Mouse (Mus musculus): ENCODE data around the gene Hist1h1e.

Gene Hist1h1e

DNA sequence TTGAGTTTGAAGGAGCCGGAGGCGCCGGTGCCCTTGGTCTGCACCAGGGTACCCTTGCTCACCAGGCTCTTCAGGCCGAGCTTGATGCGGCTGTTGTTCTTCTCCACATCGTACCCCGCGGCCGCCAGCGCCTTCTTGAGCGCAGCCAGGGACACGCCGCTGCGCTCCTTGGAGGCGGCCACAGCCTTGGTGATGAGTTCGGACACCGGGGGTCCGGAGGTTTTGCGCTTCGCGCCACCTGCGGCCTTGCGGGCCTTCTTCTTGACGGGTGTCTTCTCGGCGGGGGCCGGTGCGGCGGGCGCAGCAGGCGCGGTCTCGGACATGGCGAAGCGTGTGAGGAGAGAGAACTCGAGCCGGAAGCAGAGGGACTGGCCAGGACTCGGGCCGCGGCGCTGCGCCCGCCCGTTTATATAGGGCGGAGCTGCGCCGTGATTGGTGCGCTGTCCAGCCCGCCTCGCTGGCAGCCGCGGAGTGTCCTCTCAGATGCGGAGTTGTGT is at the start of gene Hist1h1e:
Hist1h1e (minus strand) TSS at position 384 of the 497 bp plus-strand sequence.
- DNase-seq (ENCODE audit: low read depth, low spot score), result peak; percentile 92

DNA sequence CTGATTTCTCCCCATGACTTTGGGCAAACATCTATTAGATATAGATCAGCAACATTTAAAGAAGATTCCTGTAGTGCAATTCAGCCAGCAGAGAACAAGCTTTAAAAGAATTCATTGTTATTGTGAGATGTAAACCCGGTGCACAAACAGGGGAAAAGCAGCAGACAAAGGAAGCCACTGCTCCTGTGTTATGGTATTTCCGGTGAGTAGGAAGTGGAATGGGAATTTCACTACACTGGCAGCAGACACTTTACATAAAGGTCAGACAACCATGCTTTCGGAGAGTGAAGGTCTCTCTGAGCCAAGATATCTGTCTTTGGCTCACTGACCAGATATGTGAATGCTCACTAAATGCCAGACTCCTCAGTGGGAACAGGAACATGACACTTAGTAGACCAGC is 40.2 kb upstream of the Hist1h1e start:
- DNase-seq (ENCODE audit: low read depth, low spot score), result no peak

DNA sequence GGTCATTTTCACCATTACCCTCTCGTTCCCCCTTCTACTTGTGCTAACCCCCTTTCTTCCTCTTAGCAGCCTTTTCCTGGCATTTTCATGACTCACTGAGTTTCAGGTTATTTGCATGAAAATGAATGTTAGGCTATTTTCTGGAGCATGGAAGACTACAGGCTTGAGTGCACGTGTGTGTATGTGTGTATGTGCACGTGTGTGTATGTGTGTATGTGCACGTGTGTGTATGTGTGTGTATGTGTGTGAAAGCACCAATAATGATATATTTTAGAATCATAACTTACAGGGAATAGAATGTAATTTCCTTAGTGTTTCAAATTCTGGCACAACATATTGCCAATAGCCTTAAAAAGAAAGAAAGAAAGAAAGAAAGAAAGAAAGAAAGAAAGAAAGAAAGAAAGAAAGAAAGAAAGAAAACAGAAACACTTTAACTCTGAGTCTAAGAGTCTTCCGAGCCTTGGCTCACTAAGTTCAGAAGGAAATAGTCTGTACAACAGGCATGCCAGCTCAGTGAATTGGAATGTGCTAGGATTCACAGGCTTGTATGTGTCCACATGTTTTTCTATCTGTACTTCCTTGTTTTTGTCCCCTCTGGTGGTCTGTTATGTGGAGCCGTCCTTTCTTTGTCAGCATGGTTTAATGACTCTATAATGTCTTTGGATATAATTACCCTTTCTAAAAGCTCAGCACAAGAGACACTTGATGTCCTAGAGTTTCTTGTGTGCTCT is 37.4 kb upstream of the Hist1h1e start:
- no peak for DNase-seq (ENCODE audit: low read depth, low spot score)

DNA sequence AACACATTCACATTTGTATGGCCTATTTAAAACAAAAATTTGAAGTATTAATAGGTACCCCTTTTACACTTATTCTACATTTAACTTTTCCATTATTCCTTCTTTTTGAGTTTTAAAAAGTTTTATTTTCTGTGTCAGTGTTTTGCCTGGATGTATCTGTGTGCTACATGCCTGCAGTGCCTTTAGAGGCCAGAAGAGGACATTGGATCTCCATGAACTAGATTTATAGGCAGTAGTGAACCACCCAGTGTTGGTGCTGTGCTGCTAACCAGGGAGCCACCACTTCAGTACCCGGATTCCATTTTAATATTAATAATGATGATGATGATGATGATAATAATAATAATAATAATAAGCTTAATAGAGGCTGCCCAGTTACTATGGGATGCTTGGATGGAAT is 8.3 kb upstream of the Hist1h1e start:
- no peak for DNase-seq (ENCODE audit: low read depth, low spot score)

DNA sequence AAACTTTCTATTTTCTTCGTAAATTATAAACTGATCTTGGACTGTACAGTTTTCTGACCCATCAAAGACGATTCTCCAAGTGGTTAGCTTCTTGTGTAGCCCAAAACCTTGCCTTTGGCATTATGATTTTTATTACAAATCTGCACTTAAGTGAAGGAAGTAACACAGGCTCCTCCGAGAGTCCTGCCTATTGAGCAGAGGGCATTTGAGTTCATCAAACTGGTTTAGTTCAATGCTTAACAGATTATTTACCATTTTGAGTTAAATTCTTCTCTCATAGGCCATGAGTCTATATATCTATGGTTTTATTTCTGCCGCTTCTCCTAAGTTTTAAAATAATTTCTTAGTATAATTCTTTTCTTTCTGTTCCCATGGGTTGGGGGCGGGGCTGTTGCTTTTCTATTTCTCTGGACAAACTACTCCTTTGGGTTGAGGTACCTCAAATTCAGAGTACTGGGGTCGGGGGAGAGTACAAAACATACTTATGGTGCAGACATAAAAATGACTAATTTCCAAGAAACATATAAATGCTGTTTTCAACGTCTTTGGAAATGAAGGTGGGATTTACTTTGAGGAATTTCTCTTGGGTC is 598 bp upstream of the Hist1h1e start:
- DNase-seq (ENCODE audit: low read depth, low spot score), result no peak

DNA sequence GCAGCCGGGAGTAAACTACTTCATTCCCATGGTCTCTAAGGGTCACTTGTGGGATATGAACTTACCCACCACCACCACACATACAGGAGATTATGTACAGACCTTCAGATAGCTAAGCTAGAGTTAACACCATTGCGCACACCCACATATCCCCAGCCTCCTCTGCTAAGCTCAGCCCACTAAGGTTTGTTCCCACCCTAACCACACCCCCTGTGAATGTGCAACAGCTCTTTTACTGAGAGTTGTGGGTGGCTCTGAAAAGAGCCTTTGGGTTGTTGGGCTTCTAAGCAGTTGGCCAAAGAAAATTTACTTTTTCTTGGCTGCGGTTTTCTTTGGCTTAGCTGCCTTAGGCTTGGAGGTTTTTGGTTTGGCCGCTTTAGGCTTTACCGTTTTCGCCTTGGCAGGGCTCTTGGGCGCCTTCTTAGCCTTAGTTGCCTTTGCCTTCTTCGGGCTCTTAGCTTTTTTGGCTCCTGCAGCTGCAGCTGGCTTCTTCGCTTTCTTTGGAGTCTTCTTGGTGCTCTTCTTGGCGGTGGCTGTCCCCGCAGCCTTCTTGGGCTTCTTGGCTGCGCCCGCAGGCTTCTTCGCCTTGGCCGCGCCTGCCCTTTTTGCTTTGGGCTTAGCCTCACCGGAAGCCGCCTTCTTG is 705 bp downstream of the Hist1h1e start:
- peak; percentile 79 for DNase-seq (ENCODE audit: low read depth, low spot score)

DNA sequence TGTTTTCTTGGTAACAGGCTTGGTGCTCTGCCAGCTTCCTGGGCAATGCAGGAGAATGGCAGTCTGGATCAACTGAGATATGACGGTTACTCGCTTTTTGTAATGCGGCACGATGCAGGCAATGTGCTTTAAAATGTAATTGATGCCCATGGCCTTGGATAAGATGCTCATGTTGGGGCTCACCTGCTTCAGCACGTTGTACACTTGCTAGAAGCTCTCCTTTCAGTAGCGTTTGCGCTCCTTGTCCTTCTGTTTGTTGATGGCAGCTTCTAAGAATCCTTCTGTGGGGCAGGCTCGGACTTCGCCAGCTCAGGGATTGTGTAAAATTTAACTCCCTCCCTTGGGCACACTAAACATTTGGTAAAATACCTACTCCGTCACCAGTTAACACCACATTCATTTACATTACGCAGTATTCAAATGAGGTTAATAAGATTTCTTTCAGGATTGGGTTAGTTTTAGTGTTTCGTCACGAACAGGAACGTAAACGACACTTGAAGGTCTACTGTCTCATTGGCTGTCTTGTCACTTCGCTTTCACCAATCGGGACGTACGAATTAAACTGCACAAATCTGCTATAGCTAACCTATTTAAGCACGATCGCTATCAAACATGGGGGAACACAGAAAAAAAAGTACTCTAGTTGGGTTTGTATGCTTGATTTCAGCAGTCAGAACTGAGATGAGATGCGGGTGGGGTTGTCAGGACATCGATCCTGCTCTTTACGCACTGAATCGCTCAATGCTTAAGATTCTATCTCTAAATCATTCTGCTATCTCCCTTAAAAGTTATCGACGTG is 1.4 kb downstream of the Hist1h1e start, which contains the start of gene Hist1h2be:
Hist1h2be (minus strand) TSS at position 392 of the 799 bp plus-strand sequence.
- peak; percentile 90 for DNase-seq (ENCODE audit: low read depth, low spot score)

DNA sequence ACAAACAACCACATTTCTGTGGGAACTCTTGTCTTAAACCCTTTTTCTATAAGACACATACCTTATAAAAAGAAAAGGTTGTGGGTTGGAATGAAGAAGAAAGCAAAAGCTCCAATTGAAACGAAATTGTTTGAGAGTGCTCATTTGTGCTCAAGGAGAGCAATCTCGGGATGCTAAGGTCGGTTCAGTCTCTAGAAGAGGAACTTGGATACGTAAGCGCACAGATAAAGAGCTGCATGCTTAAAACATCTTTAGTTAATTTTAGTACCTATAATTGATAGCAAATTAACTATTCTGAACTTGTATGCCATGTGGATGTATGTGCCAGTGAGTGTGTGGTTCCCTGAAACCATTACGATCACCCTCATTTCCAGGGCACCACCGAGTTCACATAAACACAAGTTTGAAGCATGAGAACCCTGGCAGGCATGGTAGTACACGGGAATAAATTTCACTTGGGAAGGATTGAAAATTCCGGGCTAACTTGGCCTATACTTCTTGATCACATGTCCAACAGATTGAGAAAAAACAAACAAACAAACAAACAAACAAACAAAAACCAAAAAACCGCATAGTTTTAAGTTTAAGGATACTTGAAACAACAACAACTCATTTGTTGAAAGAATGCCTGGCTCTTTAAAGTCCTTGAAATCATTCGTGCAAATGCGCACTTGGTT is 2.2 kb downstream of the Hist1h1e start:
- no peak for DNase-seq (ENCODE audit: low read depth, low spot score)

DNA sequence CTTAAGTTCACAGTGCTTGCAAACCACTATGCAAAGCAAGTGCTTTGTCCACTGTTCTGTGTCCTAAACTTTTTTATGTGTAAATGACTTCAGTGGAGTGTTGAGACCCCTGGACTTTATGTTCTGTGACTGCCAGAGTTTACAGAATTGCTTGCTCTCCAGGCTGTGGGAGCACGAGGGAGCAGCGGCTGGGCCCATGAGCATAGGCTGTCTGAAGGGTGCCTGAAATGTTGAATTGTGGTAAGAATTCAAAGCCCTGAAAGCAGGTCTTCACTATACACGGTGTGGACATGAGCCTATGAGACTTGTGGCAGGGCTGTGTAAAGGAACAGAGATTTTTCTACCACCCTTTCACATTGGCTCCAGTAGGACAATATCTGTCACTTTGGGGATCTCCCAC is 10.7 kb downstream of the Hist1h1e start:
- no peak for DNase-seq (ENCODE audit: low read depth, low spot score)

DNA sequence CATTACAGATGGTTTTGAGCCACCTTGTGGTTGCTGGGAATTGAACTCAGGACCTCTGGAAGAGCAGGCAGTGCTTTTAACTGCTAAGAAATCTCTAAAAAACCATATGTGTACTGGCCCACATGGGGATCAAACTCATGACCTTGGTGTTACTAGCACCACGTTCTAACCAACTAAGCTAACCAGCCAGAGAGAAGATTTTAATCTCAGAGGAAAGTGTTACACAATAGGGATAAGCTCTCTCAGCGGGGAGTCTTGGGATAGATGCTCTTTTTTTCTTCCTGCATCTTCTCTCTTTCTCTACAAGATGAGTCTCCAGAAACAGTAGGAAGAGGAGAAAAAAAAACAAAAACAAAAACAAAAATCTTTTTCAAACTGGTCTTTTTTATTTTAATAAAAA is 12.0 kb downstream of the Hist1h1e start:
- DNase-seq (ENCODE audit: low read depth, low spot score), result no peak

DNA sequence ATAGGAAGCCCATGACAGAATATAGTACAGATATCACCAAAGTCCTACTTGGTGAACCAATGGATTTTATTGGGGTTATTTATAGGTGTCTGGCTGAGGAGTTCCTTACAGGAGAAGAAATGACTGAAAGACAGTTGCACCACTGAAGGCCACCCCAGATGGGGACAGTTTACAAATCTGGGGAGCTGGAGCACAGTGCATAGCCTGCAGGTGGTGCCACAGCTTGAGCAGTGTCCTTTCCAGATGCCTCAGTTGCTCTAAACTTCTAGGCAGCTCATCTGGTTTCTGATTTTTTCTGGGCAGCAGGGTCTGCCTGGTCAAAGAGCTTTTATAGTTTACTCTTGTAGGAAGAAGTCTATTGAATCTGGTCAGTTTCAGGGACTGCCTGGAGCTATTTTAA is 12.5 kb downstream of the Hist1h1e start:
- DNase-seq (ENCODE audit: low read depth, low spot score), result no peak

DNA sequence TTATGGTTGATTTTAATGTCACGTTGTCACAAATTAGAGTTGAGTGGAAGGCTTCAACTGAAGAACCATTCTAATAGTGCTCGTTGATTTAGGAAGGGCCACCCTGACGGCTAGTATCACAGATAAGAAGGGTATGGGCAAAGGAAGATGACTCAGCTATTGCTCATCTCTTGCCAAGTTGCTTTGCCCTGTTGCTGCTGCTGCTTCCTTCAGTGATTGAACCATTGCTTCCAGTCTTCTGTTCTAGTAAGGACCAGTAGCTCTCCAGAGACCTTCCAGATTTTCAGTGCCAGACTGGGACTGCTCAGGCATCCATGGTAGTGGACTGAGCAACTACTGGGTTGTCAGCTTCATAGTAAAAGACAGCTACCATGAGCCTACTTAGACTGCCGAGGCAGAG is 13.1 kb downstream of the Hist1h1e start:
- no peak for DNase-seq (ENCODE audit: low read depth, low spot score)

DNA sequence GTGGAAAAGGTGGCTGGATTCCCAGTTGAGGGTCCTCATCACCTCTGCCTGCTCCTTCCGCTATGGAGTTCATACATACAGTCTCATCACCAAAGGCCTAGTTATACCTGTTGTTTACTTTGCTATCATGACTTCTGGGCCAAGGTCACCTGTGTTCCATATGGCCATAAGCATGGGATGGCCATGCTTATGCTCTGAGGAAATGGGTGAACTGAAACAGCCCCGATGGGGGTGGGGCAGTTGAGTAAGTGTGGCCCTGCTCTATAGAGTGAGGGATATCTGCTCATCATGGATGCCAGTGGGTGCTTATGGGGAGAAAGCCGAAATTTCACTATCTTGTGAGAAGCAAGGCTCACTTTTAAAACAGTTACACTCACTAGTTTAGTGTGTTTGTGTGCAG is 17.3 kb downstream of the Hist1h1e start:
- no peak for DNase-seq (ENCODE audit: low read depth, low spot score)

DNA sequence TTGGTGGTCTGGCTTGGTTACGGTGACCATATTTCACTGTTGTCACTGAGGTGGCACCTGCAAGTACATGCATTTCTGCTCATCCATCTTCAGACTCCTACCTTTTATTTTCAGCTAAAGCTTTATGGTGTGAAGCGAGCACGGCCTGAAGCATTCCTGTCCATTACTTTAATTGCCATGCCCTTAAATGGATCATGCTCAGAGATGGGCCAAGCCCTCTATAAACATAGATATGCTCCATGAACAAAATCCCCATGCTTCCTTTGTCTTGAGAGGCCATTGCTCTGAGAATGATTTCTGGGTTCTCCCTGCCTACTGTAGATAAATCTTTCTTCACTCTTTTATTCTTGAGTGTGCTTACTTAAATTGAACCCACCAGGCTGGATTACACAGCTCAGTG is 17.9 kb downstream of the Hist1h1e start:
- DNase-seq (ENCODE audit: low read depth, low spot score), result no peak

DNA sequence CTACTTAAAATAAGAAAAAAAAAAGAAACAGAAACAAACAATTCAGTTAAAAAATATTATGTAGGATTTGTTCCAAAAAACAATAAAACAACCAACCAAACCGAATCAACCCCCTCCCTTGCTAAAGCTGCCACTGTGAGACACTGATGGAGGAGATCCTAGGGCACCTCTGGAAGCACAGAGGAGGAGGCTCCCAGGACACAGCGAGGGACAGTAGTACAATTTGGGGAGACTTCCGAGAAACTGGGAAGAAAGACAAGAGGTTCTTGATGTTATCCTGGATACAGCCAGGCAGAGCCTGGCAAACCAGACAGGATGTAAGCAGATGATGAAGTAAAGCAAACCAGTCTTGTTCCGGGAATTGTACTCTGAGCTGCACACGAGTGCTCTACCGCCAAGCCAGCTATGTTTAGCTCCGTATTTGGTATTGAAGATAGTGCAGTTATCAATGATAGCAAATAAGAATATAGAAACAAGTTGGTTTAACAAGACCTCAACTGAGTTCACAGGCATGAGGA is 19.1 kb downstream of the Hist1h1e start:
- DNase-seq (ENCODE audit: low read depth, low spot score), result no peak

DNA sequence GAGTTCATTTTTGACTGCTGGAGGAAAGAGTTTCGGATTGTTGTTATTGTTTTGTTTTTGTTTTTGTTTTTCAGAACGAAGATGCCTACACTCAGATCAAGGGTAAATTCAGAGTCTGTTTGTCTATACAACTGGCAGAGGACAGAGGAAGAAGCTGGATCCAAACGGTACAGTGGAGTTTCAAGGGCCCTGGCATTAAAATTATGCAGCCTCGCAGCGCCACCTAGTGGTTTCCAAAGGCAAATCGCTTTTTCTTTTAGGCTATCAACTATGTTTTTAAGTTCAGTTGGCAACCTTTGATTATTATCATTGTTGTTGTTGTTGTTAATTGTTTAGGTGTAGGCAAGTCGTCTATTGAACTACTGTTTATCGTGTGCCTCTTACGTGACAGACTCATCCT is 24.4 kb downstream of the Hist1h1e start:
- peak; percentile 76 for DNase-seq (ENCODE audit: low read depth, low spot score)

DNA sequence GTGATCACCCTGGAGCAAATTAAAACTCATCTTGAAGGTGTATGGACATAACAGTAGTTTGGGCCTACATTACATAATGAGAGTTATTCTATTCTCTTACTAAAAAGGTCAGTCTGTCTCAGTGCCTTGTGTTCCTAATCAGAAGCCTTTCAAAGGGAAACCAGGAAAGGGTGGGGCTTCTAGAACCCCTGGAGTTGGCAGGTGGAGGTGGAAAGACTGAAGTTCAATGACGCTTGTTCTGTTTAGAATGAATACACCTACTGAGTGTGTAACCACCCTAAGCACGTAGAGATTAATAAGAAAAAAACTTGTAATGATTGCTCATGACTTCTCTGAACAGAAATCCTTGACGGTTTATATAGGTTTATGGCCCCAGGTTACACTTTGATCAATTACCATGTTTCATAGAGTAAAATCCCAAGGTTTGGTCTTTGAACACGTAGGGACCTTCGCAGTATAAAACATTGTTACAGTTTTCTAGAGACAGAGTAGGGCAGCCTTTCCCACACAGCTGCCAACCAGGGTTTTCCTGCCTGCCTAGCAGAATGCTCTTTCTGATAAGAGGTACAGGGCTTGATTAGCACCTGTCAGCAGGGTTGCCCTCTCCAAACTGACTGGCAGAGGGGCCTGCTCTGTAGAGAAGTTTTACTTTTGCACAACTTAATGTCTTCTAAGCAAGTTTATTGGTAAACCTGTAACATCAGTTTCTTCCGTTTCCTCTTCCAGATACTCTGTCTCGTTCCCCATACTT is 26.6 kb downstream of the Hist1h1e start:
- no peak for DNase-seq (ENCODE audit: low read depth, low spot score)

DNA sequence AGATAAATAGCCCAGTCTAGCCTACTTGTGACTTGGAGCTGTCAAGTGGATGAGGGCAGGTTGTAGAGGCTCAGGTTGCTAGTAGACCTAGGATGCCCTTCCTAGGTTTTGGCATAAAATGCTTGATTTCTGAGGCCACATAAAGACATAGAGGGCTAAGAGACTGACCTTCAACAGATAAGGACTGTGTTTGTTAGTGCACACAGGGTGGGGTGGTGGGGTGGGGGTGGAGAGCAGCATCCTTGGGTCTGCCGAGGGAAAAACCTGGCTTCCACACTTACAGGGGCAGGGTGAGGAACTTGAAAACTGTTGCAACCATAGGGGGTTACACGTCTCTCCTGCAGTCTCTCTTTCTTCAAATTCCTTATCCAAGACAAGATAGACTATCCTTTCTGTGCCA is 27.2 kb downstream of the Hist1h1e start:
- no peak for DNase-seq (ENCODE audit: low read depth, low spot score)

DNA sequence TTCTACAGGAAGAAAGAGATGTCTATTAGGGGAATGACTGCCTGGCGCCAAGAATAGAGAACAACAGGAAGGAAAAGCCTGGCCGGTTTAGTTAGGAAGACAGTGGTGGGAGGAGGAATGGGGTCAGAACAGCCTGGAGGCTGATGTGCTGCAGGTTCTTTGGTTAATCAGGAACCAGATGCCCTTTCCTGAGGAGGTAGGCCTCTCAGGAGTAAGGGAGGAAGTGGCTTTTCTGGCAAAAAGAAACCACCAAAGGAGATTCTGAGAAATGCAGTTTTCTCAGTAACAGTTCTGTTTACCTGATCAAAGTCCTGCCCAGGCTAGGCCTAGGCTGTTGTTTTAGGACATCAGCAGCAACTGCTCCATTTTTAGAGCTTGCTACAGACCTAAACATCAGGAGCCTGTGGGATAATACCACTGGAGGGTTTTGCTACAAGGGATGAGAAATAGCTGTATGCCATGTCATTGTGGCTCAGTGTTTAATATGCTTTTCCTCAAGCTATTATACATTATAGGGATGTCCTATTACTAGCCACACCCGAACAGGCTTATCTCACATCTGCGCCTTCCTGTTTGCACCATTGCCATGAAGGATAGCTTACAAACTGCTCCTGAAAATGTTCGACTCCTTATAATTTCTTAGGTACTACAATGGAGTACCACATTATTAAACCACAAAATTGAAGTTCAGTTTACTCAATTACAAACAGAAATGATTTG is 29.1 kb downstream of the Hist1h1e start:
- no peak for DNase-seq (ENCODE audit: low read depth, low spot score)

DNA sequence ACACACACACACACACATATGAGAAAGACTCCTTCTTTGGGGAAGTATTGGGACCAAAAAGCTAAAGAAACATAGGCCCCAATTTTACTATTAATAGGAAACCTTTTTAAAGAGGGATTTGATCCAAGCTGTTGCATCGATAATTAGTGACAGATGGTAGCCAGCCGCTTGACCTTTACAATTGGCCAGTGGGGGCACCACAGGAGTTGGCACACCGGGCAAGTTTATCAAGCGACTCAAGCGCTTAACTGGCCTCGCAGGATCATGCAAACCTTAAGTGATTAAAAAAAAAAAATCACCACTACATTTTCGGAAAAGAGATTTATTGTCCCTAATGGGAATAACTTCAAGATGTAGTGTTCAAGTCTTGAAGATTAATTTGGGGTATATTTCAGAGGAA is 29.7 kb downstream of the Hist1h1e start:
- no peak for DNase-seq (ENCODE audit: low read depth, low spot score)
